Mouse (Mus musculus): ENCODE measurements at regions not wholly inside any gene's neighbourhood (a gene's known extent, or its start where the extent isn't known, plus 50 kb on each side); places are given as distances from the start of the nearest gene placed in this dataset.

DNA sequence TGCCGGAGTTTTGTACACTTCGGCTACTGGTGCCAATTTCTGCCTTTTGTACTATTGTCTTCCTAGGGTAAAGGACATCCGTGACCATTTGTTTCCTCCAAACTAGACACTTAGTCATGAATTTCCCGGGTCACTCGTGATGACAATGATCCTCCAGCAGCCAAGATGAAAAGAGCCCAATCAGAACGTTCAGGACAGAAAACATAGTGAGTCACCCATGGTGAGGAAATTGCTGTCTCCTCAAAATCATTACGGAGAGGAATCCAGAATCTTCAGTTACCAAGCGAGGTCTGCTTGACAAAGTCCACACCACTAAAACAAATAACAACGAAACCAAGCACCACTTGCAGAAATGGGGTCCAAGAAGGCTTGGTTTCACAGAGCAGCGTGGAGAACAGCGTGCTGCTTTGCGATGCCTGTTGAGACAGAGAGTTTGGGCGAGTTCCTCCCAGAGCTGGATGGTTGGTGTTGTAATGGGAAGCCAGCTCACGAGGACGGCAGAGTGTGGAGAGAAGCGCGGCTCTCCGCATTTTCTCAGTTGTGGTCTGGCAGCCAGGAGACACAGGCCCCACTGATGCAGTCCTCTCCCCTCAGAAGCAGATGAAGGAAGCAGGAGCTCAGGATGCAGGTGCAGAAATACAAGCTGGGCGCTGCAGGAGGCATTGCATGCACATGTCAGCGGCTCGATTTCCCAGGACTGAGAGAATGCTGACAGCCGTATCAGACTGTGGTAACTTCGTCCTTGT, 67.7 kb upstream of the Fbxo11 start:
- ATAC-seq (ENCODE audit: low FRiP score, low read depth) (no peak), DNase-seq (ENCODE audit: low spot score) (no peak)
- no peaks in the 10 kb centered on the region for H3K36me3 ChIP-seq (ENCODE audit: control insufficient read depth, insufficient read depth, low read length)
- H3K4me2 ChIP-seq (replicated peaks; ENCODE audit: low read depth, low read length, severe bottlenecking), result no peak overlapping the region
- H3K27me3 ChIP-seq (ENCODE audit: control insufficient read depth, insufficient read depth, low read length), result no peaks in the 10 kb centered on the region
- WGBS, result 70% methylated on average over 23 of the region's 23 CpGs
- TF ChIP-seq POLR2A (IDR thresholded peaks at IDR 0.05; ENCODE audit: borderline replicate concordance, extremely low read depth, insufficient read depth, insufficient read length), result no peak
- H3K4me3 ChIP-seq (replicated peaks; ENCODE audit: low read length), result no peak overlapping the region
- no peaks in the 10 kb centered on the region for H3K4me1 ChIP-seq (ENCODE audit: control insufficient read depth, insufficient read depth, low read length)
- no peaks in the 10 kb centered on the region for H3K9me3 ChIP-seq (ENCODE audit: control insufficient read depth, low read length)
- no peak overlapping the region for H3K27ac ChIP-seq (replicated peaks; ENCODE audit: low read depth, low read length)
- H3K9ac ChIP-seq (ENCODE audit: low read depth, low read length, severe bottlenecking), result no peak overlapping the region

DNA sequence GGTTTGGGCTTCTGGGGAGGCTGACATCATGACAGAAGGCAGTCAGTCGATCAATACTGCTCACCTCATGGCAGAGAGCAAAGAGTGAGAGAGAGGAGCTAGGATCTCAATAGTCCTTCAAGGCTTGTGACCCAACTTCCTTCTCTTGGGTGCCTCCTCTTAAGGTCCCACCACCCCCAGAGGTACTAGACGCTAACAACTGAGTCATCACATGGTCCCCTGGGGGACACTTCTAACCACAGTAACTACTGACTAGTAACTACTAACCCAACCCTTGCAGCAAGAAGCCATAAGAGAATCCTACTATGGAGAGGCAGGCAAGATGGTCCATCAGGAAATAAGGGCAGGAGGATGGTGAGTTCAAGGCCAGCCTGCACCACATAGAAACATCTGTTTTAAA, 69.5 kb upstream of the Fbxo11 start:
- Histone ChIP-seq H3K9ac (ENCODE audit: low read depth, low read length, severe bottlenecking) (no peak overlapping the region), H3K27me3 (ENCODE audit: control insufficient read depth, insufficient read depth, low read length) (no peaks in the 10 kb centered on the region), H3K4me3 (replicated peaks; ENCODE audit: low read length) (no peak overlapping the region), H3K27ac (replicated peaks; ENCODE audit: low read depth, low read length) (no peak overlapping the region), H3K36me3 (ENCODE audit: control insufficient read depth, insufficient read depth, low read length) (no peaks in the 10 kb centered on the region), H3K4me2 (replicated peaks; ENCODE audit: low read depth, low read length, severe bottlenecking) (no peak overlapping the region), H3K4me1 (ENCODE audit: control insufficient read depth, insufficient read depth, low read length) (no peaks in the 10 kb centered on the region), H3K9me3 (ENCODE audit: control insufficient read depth, low read length) (no peaks in the 10 kb centered on the region)
- DNase-seq (ENCODE audit: low spot score) (no peak), ATAC-seq (ENCODE audit: low FRiP score, low read depth) (no peak)
- WGBS, result 87% methylated on average over 2 of the region's 2 CpGs
- TF ChIP-seq POLR2A (IDR thresholded peaks at IDR 0.05; ENCODE audit: borderline replicate concordance, extremely low read depth, insufficient read depth, insufficient read length), result no peak

DNA sequence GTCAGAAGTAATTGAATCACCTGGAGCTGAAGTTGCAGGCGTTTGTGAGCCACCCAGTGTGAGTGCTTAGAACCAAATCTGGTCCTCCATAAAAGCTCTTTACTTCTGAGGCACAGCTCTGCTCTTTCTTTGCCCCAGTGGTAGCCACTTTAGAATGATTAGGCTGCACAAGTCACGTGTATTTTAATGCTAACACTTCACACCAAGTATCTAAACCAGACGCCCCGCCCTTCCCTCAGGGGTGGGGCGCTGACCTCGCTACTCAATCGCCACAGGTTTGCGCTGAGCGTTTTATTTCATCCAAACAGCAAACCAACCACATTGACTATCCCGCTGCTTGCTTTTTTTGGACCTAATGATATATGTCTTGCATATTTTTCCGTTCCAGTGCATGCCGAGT, 76.4 kb upstream of the Fbxo11 start:
- no peaks in the 10 kb centered on the region for H3K27me3 ChIP-seq (ENCODE audit: control insufficient read depth, insufficient read depth, low read length)
- H3K4me1 ChIP-seq (ENCODE audit: control insufficient read depth, insufficient read depth, low read length), result 0 out of 2 replicates have a peak, but pooled peaks cover 3% of the 10 kb centered on the region
- no peaks in the 10 kb centered on the region for H3K36me3 ChIP-seq (ENCODE audit: control insufficient read depth, insufficient read depth, low read length)
- WGBS, result 25% methylated on average over 12 of the region's 12 CpGs
- DNase-seq (ENCODE audit: low spot score) (no peak), ATAC-seq (ENCODE audit: low FRiP score, low read depth) (no peak)
- H3K27ac ChIP-seq (replicated peaks; ENCODE audit: low read depth, low read length), result no peak overlapping the region
- H3K4me2 ChIP-seq (replicated peaks; ENCODE audit: low read depth, low read length, severe bottlenecking), result peak overlapping the region; percentile 35
- no peak for TF ChIP-seq POLR2A (IDR thresholded peaks at IDR 0.05; ENCODE audit: borderline replicate concordance, extremely low read depth, insufficient read depth, insufficient read length)
- peak overlapping the region; percentile 8; the same call in 1 of the 2 replicates for H3K4me3 ChIP-seq (replicated peaks; ENCODE audit: low read length)
- H3K9ac ChIP-seq (ENCODE audit: low read depth, low read length, severe bottlenecking), result no peak overlapping the region
- no peaks in the 10 kb centered on the region for H3K9me3 ChIP-seq (ENCODE audit: control insufficient read depth, low read length)

DNA sequence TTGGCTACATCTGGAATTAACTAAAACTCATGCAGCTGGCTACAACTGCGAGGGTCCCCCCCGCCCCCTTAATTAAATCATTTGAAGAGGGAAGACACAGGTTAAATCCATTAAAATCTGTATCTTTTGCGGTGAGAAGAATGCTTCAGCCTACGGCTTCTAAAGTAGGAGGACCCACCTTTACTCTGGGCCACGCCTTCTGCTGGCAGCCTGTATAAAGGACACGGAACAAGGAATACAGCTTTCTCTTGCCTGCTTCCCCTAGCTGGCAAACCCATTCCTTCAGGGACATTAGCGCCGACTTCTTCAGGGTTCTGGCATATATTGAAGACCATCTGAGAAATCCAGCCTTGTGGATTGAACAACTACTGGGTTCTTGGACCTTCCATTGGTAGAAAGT, 76.9 kb upstream of the Fbxo11 start:
- peak overlapping the region; percentile 35 for H3K4me2 ChIP-seq (replicated peaks; ENCODE audit: low read depth, low read length, severe bottlenecking)
- no peaks in the 10 kb centered on the region for H3K36me3 ChIP-seq (ENCODE audit: control insufficient read depth, insufficient read depth, low read length)
- H3K27ac ChIP-seq (replicated peaks; ENCODE audit: low read depth, low read length), result no peak overlapping the region
- no peak for TF ChIP-seq POLR2A (IDR thresholded peaks at IDR 0.05; ENCODE audit: borderline replicate concordance, extremely low read depth, insufficient read depth, insufficient read length)
- DNase-seq (ENCODE audit: low spot score) (no peak), ATAC-seq (ENCODE audit: low FRiP score, low read depth) (no peak)
- 29% methylated on average over 8 of the region's 8 CpGs for WGBS
- H3K4me3 ChIP-seq (replicated peaks; ENCODE audit: low read length), result peak overlapping the region; percentile 8; the same call in 1 of the 2 replicates
- H3K4me1 ChIP-seq (ENCODE audit: control insufficient read depth, insufficient read depth, low read length), result 0 out of 2 replicates have a peak, but pooled peaks cover 3% of the 10 kb centered on the region
- H3K27me3 ChIP-seq (ENCODE audit: control insufficient read depth, insufficient read depth, low read length), result no peaks in the 10 kb centered on the region
- no peak overlapping the region for H3K9ac ChIP-seq (ENCODE audit: low read depth, low read length, severe bottlenecking)
- no peaks in the 10 kb centered on the region for H3K9me3 ChIP-seq (ENCODE audit: control insufficient read depth, low read length)

DNA sequence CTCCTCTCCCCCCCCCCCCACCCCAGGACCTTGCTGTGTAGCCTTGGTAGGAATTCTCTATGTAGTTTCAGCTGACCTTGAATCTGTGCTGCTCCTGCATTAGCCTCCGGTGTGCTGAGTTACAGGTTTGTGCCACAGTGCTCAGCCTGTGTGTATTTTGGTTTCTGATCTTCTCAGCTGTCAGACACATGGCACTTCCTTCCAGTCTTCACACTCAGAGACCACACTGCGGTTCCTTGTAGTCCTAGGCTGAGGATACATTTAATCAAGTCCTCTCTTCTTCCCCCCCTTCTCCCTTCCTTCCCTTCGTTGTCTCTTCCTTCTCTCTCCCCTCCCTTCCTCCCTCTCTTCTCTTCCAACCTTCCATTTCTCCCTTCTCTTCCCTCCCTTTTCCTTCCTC, 77.7 kb upstream of the Fbxo11 start:
- H3K36me3 ChIP-seq (ENCODE audit: control insufficient read depth, insufficient read depth, low read length), result no peaks in the 10 kb centered on the region
- no peaks in the 10 kb centered on the region for H3K9me3 ChIP-seq (ENCODE audit: control insufficient read depth, low read length)
- no peak overlapping the region for H3K27ac ChIP-seq (replicated peaks; ENCODE audit: low read depth, low read length)
- H3K27me3 ChIP-seq (ENCODE audit: control insufficient read depth, insufficient read depth, low read length), result no peaks in the 10 kb centered on the region
- H3K4me3 ChIP-seq (replicated peaks; ENCODE audit: low read length), result no peak overlapping the region
- no peak for TF ChIP-seq POLR2A (IDR thresholded peaks at IDR 0.05; ENCODE audit: borderline replicate concordance, extremely low read depth, insufficient read depth, insufficient read length)
- DNase-seq (ENCODE audit: low spot score), result no peak
- WGBS, result 82% methylated on average over 3 of the region's 3 CpGs
- no peak overlapping the region for H3K9ac ChIP-seq (ENCODE audit: low read depth, low read length, severe bottlenecking)
- 0 out of 2 replicates have a peak, but pooled peaks cover 3% of the 10 kb centered on the region for H3K4me1 ChIP-seq (ENCODE audit: control insufficient read depth, insufficient read depth, low read length)
- ATAC-seq (ENCODE audit: low FRiP score, low read depth), result no peak
- no peak overlapping the region for H3K4me2 ChIP-seq (replicated peaks; ENCODE audit: low read depth, low read length, severe bottlenecking)
